Mouse (Mus musculus) frontal cortex, postnatal 14 days (tissue): ENCODE measurements at regions not wholly inside any gene's neighbourhood (a gene's known extent, or its start where the extent isn't known, plus 50 kb on each side); places are given as distances from the start of the nearest gene placed in this dataset.

Experiments
- DNase-seq, 2 experiments: peaks; one replicate each; pipeline ENCODE4 v3.0.0; 2022; ENCODE audit warnings: low spot score in 2 of 2

DNA sequence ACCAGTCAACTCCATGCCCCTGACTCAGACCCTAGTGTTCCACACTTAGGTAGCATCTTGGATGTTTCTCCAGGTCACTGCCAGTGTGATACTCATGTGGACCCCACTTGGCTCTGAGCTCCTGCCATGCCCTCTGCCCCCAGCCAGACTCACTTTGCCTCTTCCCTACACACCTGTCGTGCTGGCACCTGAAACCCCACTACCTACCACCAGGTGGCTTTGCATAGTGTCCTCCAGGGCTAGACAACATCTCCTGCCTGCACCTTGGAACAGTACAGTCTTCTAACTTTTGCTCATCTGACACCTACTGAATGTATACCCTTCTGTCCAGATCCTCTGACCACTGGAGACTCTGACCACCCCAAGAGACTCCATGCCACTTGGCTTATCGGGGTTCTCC, 80.6 kb downstream of the Fam53a start:
- DNase-seq = no peak

DNA sequence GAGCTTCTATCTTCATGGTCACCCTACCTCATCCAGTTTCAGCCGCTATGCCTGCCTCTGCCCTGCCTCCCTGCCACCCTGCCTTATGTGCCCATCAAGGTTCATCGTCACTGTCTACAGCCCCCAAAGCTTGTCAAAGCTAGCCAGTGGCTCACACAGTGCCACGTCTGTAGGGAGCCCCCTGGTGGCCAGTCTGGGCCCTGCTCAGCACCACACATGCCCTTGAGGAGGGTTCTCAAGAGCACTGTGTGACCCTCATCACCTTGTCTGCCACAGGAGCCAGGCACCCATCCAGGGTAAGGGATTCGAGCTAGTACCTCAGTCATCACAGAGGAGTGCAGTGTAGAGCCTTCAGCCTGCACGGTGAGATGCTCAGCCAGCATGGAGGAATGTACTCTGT, 86.1 kb downstream of the Fam53a start:
- DNase-seq = peak in 1 of 2 experiments; percentile 47

- no peak for DNase-seq
Measured at GRCm38 (mm10) chr5:33542643-33543042, 86.8 kb downstream of the Fam53a start.

GRCm38 (mm10) chr5:33542000-33542554, 87.4 kb downstream of the Fam53a start:
- DNase-seq = no peak

DNA sequence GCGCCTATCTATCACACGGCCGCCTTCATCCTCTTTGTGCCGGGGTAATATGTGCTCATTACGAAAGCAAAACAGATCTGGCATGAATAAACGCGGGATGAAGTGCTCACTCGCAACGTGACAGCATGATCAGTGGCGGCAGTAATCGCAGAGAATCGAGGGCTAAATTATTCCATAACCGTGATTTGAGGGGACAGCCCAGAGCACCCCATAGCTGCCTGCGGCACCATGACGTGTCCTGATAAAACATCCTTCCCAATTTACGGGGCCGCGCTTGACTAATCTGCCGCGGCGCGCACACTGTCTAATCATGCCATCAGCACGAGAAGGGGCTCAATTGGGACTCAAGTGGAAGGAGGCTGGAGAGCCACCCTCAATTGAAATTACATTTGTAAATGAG, 89.2 kb downstream of the Fam53a start:
- no peak for DNase-seq

DNA sequence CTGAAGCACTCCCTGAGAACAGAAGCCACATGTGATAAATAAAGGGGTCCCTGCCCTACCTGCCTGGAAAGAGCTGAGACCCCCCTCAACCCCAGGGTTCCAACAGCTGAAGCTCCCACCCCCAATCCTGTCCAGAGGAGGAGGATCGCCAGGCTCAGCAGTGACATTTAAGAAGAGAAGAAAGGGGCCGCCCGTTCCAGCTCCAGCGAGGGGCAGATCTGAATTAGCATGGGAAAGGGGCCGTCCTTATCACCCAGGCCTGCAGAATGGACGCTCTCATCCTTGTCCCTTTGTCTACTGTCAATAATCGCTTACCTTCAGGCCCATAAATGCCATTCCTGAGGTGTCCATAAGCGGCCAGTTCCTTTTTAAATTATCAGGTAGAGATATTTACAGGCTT, 92.0 kb downstream of the Fam53a start:
- no peak for DNase-seq

GRCm38 (mm10) chr5:33537017-33537416, 92.4 kb downstream of the Fam53a start:
- DNase-seq = no peak

DNA sequence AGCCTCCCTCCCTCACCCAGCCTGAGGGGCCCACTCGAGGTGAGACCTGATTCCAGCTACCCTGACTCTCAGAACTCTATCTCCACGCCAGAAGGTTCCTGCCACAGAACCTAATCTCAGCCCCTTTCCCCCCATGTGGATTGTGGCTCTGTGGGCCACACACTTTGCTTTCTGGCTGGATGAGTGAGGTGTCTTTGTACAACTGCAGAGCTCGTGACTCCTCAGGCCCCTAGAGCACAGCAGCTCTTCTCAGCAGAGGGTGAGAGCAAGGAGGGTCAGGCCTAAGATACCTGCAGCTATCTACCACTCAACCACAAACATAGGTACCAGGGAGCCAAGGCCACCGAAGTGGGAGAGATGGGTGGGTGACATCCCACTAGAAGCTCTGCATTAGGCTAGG, 93.2 kb downstream of the Fam53a start:
- DNase-seq = no peak

DNA sequence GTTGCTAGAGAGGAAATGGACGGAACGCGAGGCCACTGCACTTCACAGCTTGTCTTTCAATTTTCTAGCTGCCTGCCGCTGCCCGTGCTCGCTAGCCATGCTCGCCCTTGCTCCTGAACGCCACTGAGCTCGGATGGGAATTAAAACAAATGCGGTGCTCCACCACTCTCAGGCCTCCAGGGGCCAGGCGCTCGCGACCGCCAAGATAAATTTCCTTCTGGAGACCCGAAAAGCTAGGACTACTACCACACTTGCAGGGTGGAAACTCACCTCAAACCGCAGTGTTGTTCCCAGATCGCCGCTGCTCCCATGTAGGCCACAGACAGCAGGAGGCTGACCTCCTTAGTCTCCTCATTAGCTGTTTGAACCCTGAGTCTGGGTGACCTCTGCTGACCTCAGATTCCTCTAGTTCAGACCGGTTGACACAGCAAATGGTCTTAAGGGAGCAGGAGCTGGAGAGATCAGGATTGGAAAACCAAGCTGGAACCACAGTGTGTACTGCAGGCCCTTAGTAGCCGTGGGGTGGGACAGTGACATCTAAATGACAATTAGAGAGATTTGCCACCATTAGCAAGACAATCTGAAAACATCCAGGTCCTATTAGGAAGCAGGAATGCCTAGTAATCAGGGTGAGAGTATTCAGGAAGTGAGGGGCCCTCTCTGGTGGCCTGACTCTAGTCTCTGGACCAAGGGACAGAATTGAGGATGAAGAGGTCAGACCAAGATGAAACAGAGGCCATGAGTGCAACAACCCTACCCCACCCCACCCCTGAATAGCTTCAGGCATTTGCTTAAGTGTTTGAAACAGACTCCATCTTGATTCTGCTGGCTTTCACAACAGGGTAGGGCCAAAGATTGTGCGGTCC, 94.1 kb downstream of the Fam53a start:
- no peak for DNase-seq

DNA sequence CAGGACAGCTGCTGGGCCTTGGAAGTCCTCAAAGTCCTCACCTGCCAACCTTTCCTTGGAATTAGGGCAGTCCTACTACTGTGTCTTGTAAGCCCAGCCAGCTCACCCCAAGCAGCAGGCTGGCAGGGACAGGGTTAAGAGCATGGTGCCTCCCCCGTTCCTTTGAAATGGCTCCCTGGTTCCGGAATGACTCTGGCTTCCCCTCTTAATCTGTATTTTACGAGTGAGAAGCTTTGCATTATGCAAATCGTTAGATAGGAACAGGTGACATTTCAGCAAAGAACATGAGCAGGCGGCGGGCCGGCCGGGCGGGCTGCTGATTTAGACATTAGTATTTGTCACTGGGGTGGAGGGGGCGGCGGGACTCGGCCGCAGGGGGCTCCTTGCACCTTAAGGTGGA, 95.1 kb downstream of the Fam53a start:
- DNase-seq = peak in 1 of 2 experiments; percentile 23

DNA sequence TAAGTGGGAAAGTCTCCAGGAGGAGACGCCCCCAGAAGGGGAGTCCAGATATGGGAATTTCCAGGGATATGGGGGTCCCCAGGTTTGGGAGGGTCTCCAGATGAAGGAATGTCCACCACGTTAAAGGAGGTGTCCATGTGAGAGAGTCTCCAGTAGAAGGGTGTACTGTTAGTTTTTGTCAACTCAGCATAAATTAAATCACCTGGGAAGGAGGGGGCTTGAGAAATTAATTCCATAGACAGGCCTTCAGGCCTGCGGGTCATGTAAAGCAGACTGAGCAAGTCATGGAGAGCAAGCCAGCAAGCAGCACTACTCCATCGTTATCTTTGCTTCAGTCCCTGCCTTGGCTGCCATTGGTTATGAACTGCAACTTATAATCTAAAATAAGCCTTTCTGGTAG, 96.2 kb downstream of the Fam53a start:
- DNase-seq = no peak

DNA sequence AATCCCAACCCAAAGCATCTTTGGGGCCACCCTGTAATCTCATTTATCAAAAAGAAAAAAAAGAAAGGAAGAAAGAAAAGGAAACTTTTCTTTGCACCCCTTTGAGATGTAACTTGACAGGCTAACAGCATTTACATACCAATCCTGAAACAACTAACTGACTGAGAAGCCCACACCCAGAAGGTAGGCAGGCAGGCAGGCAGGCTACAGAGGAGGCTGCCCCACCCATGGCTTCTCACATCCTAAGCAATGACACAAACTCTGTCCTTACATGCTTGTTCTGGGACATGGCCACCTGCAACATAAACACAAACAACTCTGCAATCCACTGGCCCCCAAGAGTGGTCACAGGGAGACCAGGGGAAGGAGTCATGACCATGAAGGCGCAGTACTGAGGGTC, 97.5 kb upstream of the Nkx1-1 start:
- no peak for DNase-seq

- DNase-seq = no peak
Measured at GRCm38 (mm10) chr5:33529771-33530170, 96.0 kb upstream of the Nkx1-1 start.

GRCm38 (mm10) chr5:33528971-33529670, 95.3 kb upstream of the Nkx1-1 start:
- DNase-seq = no peak

DNA sequence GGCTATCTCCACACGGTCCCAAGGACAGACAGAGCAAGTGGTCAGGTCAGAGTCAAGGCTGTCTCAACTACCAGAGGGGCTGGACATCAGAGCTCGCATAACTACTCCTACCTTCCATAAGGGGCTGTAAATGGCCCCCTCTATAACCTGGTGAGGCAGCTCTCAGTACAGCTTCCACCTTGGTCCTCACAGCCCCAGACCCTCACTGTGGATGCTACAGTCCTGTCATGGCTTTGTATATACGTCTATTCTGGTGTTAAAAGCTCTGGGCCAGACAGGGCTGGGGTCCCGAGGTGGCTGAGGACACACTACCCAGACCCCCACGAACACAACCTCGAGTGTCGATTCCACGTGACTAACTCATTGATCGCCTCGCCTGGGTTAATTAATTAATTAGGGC, 94.0 kb upstream of the Nkx1-1 start:
- DNase-seq = no peak

DNA sequence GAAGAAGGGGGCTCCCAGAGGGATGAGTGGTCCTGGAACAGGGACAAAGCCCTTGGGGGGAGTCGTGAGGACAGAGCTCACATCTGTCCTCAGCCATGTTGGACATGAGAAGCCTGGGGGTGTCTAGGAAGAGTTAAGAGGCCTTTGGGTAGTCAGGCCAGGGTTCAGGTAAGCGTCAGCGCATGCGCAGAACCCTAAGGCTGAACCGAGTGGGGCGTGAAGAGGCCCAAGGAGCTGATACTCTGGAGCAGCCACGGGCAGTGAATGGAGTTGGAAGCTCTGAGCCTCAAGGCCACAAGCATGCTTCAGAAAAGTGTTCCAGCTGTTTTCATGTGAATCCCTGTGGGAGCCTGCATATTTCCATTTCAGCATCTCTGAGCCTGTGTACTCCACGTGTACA, 93.5 kb upstream of the Nkx1-1 start:
- DNase-seq = no peak

GRCm38 (mm10) chr5:33521951-33522742, 88.4 kb upstream of the Nkx1-1 start:
- no peak for DNase-seq

DNA sequence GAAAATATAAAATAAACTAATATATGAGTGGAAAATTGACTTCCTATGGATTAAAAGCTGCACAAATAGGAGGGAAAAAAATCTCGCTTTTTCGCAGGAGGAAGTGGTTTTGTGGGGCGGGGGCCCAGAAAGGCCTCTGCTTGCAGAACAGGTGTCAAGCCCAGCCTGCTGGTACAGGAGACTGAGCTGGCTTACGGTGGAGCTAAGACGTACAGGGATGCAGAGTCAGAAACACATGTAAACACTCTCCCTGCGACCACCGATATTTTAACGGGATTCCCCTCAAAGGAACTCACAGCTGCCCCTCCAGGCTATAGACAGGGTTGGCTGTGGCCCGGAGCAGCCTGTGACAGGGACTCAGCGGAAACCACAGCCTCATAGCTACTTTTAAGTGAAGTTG, 87.1 kb upstream of the Nkx1-1 start:
- no peak for DNase-seq

DNA sequence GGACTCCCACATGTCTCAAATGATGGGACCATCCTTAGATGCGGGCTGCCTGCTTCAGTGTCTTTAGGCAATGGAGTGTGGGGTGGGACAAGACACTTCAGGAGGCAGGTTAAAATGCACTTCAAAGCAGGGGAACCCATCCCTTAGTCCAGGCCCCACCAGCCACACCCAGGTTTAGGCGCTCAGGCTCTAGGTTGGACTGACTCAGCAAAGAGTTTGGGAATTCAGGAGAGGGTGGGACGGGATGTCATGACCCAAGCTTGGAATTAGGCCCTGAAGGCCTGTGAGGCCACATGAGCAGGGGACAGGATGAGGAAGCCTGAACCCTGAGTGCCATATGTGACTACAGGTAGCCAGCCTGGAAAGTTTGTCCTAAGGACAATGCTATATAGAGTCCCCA, 85.6 kb upstream of the Nkx1-1 start:
- no peak for DNase-seq

GRCm38 (mm10) chr5:33518860-33519259, 85.1 kb upstream of the Nkx1-1 start:
- DNase-seq = no peak

DNA sequence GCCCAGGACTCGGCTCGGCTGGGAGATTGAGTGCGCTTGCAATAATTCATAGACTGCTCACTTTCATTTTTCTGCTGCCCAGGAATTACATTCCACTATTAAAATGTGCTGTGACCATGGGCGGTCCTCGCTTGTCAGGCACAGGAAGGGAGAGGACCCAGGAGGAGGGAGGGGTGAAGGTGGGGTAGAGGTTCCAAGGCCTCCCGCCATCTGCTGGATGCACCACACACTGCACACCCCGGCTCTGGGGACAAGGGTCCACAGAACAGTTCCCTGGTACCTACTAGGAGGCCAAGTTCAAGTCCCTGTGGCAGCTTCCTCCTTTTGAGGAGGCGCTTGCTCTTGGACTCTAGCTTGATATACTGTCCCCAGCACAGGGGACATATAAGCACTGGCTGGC, 83.8 kb upstream of the Nkx1-1 start:
- DNase-seq = no peak

DNA sequence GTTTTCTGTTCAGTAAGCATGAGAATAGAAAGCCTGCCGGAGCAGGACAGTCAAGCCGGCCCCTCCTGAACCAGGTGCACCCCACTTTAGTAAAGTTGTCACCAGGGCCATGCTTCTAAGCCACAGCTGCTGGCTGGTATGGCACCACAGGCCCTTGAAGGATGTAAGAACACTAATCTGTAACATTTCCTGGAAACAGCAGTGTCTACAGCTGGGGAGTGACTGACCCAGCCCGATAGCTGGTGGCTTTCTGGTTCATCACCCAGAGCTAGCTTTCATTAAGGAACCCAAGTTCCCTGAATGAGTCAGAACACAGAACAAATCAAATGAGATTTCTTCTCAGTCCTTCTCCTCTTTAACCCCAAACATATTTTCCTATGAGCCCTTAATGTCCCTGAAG, 82.4 kb upstream of the Nkx1-1 start:
- no peak for DNase-seq
